28 mouse cellular contexts compared by ENCODE assay signal in the genomic region with DNA sequence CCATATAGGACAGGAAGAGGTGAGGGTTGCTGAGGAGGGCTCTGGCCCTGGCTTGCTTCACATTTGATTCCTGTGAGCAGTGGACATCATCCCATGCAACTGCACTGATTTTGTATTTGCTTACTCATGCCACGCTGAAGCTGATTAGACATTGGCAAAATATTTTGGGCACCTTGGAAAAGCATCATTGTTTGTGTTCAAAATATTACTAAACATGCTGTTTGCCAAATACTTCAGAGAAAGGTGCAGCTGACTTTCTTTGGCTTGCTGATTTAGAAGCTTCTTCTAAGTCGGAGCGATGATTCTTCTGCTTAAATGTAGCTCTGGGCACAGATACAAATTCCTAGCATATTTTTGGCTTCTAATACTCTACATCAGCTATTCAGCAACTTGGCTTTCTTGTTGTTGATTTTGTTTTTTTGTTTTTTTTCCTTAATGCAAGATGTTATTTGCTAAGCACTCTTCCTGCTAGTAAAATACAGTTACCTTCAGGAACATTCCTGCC.
DNase-seq lines count a peak whose midpoint lies in the region; ATAC-seq and TF ChIP-seq lines count a peak whose summit lies in the region.
"Had no signal": no experiment of that assay in that cellular context is flagged by ENCODE, and none has a peak within 500 bp of the region (broad histone marks: within the 10 kb centered on the region; RNA-seq: fewer than 3 reads in every experiment).

No protein-coding gene starts in this region.

- H3K36me3 ChIP-seq in embryonic facial prominence, embryonic 14.5 days (ENCODE audit: control insufficient read depth, insufficient read depth, low read length): no peaks in the 10 kb centered on the region
- H3K36me3 ChIP-seq in embryonic facial prominence, embryonic 10.5 days (replicated peaks): no peaks in the 10 kb centered on the region
- no peaks in the 10 kb centered on the region for H3K36me3 ChIP-seq in kidney, adult 2 months (ENCODE audit: control insufficient read depth, insufficient read depth, low read length)
- no peaks in the 10 kb centered on the region for H3K36me3 ChIP-seq in lung, embryonic 14.5 days (ENCODE audit: insufficient read depth)
- H3K36me3 ChIP-seq: embryonic facial prominence, embryonic 12.5 days; forebrain, embryonic 10.5 days; heart, embryonic 12.5 days; liver, embryonic 13.5 days; stomach, embryonic 15.5 days had no signal

- H3K27me3 ChIP-seq in embryonic facial prominence, embryonic 14.5 days (replicated peaks; ENCODE audit: control insufficient read depth, insufficient read depth, low read length): no peaks in the 10 kb centered on the region
- H3K27me3 ChIP-seq in embryonic facial prominence, embryonic 10.5 days (replicated peaks; ENCODE audit: low read depth, poor library complexity, severe bottlenecking): no peaks in the 10 kb centered on the region
- no peaks in the 10 kb centered on the region for H3K27me3 ChIP-seq in kidney, adult 2 months (replicated peaks; ENCODE audit: control insufficient read depth, insufficient read depth, low read length)
- H3K27me3 ChIP-seq in lung, embryonic 14.5 days (ENCODE audit: insufficient read depth, low read length): no peaks in the 10 kb centered on the region
- H3K27me3 ChIP-seq: embryonic facial prominence, embryonic 12.5 days; heart, embryonic 12.5 days; liver, embryonic 13.5 days; stomach, embryonic 15.5 days had no signal

- no peak for TF ChIP-seq CTCF in kidney, adult 2 months (conservative IDR thresholded peaks at IDR 0.05; ENCODE audit: insufficient read depth, insufficient read length, low read depth, low read length)
- no peak for TF ChIP-seq CTCF in lung, embryonic 14.5 days (IDR thresholded peaks at IDR 0.05; ENCODE audit: low read depth)

- ATAC-seq in embryonic facial prominence, embryonic 14.5 days (ENCODE audit: low read depth): no peak
- ATAC-seq in lung, embryonic 14.5 days (ENCODE audit: insufficient read depth): no peak
- ATAC-seq: inflammation-experienced regulatory T-cells, adult 6 months; midbrain, embryonic 16.5 days had no signal

- no peak overlapping the region for H3K27ac ChIP-seq in embryonic facial prominence, embryonic 14.5 days (replicated peaks; ENCODE audit: low read depth, low read length)
- H3K27ac ChIP-seq in embryonic facial prominence, embryonic 10.5 days (replicated peaks): no peak overlapping the region
- H3K27ac ChIP-seq in kidney, adult 2 months (ENCODE audit: insufficient read depth, low read depth, low read length): no peak overlapping the region
- H3K27ac ChIP-seq in lung, embryonic 14.5 days (ENCODE audit: low read depth): no peak overlapping the region
- H3K27ac ChIP-seq: embryonic facial prominence, embryonic 12.5 days; forebrain, embryonic 10.5 days; gastrocnemius, adult 2 months; heart, adult 2 months; hindbrain, embryonic 14.5 days; liver, embryonic 13.5 days; stomach, embryonic 15.5 days had no signal

- H3K4me3 ChIP-seq in embryonic facial prominence, embryonic 14.5 days (ENCODE audit: low read depth, low read length): no peak overlapping the region
- H3K4me3 ChIP-seq in embryonic facial prominence, embryonic 10.5 days: no peak overlapping the region
- H3K4me3 ChIP-seq in kidney, adult 2 months (ENCODE audit: insufficient read depth, low read depth, low read length): no peak overlapping the region
- no peak overlapping the region for H3K4me3 ChIP-seq in lung, embryonic 14.5 days (ENCODE audit: low read depth, low read length)
- H3K4me3 ChIP-seq: embryonic facial prominence, embryonic 12.5 days; forebrain, embryonic 10.5 days; gastrocnemius, adult 2 months; heart, adult 2 months; heart, embryonic 12.5 days; liver, embryonic 13.5 days; stomach, embryonic 15.5 days had no signal

- WGBS in embryonic facial prominence, embryonic 14.5 days: 57% methylated on average over 3 of the region's 3 CpGs
- WGBS in embryonic facial prominence, embryonic 10.5 days: 90% methylated on average over 3 of the region's 3 CpGs
- 54% methylated on average over 3 of the region's 3 CpGs for WGBS in kidney, adult 2 months
- 66% methylated on average over 3 of the region's 3 CpGs for WGBS in lung, embryonic 14.5 days

- H3K9me3 ChIP-seq in embryonic facial prominence, embryonic 14.5 days (ENCODE audit: control insufficient read depth, low read length): no peaks in the 10 kb centered on the region
- no peaks in the 10 kb centered on the region for H3K9me3 ChIP-seq in embryonic facial prominence, embryonic 10.5 days
- H3K9me3 ChIP-seq in lung, embryonic 14.5 days (ENCODE audit: low read depth, low read length): no peaks in the 10 kb centered on the region
- H3K9me3 ChIP-seq: embryonic facial prominence, embryonic 12.5 days; forebrain, embryonic 10.5 days; heart, embryonic 12.5 days; liver, embryonic 13.5 days; stomach, embryonic 15.5 days had no signal

- H3K4me1 ChIP-seq in embryonic facial prominence, embryonic 14.5 days (ENCODE audit: control insufficient read depth, insufficient read depth, low read length): no peaks in the 10 kb centered on the region
- H3K4me1 ChIP-seq in embryonic facial prominence, embryonic 10.5 days: no peaks in the 10 kb centered on the region
- no peaks in the 10 kb centered on the region for H3K4me1 ChIP-seq in kidney, adult 2 months (ENCODE audit: control insufficient read depth, insufficient read depth, low read length)
- no peaks in the 10 kb centered on the region for H3K4me1 ChIP-seq in lung, embryonic 14.5 days (ENCODE audit: insufficient read depth)
- H3K4me1 ChIP-seq: embryonic facial prominence, embryonic 12.5 days; forebrain, embryonic 10.5 days; heart, embryonic 12.5 days; liver, embryonic 13.5 days; stomach, embryonic 15.5 days had no signal

- H3K9ac ChIP-seq in embryonic facial prominence, embryonic 14.5 days (ENCODE audit: low read depth, low read length): no peak overlapping the region
- no peak overlapping the region for H3K9ac ChIP-seq in lung, embryonic 14.5 days
- H3K9ac ChIP-seq: embryonic facial prominence, embryonic 12.5 days; heart, embryonic 12.5 days; hindbrain, embryonic 14.5 days; liver, embryonic 13.5 days; stomach, embryonic 15.5 days had no signal

- no peak for TF ChIP-seq POLR2A in kidney, adult 2 months (IDR thresholded peaks at IDR 0.05; ENCODE audit: low read depth, low read length)

- DNase-seq in embryonic facial prominence, embryonic 14.5 days (ENCODE audit: low spot score): peak; percentile 55
- DNase-seq in embryonic facial prominence, embryonic 10.5 days (ENCODE audit: low spot score): no peak
- peak; percentile 4 for DNase-seq in kidney, adult 2 months
- DNase-seq in kidney, adult 8-10 months: no peak
- DNase-seq in lung, embryonic 14.5 days: peak; percentile 32
- no peak for DNase-seq in lung, postnatal 10 days
- DNase-seq in NIH3T3 (ENCODE audit: low read depth): peak; percentile 21
- DNase-seq in left cerebral cortex, adult 11 months (ENCODE audit: low spot score): no peak
- DNase-seq: adrenal gland, postnatal 36 days; cerebellum, adult 11 months; cerebellum, adult 9-10 months; cerebellum, postnatal 36 days; gastrocnemius, adult 2 months; heart, adult 2 months; heart, postnatal 4 days; kidney, adult 18-20 months; kidney, postnatal 4 days; left cerebral cortex, postnatal 4 days; liver, embryonic 13.5 days; right cerebral cortex, postnatal 25 days had no signal

- H3K4me2 ChIP-seq in embryonic facial prominence, embryonic 14.5 days (ENCODE audit: low read depth, low read length): no peak overlapping the region
- no peak overlapping the region for H3K4me2 ChIP-seq in lung, embryonic 14.5 days
- H3K4me2 ChIP-seq: embryonic facial prominence, embryonic 12.5 days; heart, embryonic 12.5 days; hindbrain, embryonic 14.5 days; liver, embryonic 13.5 days; midbrain, embryonic 11.5 days; stomach, embryonic 15.5 days had no signal

Comparison
In these comparisons a context has a peak if more than half of its experiments do, and no peak if none do; other contexts are left out.
1. DNase-seq: peak in embryonic facial prominence, embryonic 14.5 days (single experiment), kidney, adult 2 months (single experiment), lung, embryonic 14.5 days (single experiment) and NIH3T3 (single experiment); none in embryonic facial prominence, embryonic 10.5 days (single experiment), kidney, adult 8-10 months (0 of 2), lung, postnatal 10 days (single experiment) and left cerebral cortex, adult 11 months (single experiment).